ENCODE assay signal across 21 mouse cellular contexts in the genomic region with DNA sequence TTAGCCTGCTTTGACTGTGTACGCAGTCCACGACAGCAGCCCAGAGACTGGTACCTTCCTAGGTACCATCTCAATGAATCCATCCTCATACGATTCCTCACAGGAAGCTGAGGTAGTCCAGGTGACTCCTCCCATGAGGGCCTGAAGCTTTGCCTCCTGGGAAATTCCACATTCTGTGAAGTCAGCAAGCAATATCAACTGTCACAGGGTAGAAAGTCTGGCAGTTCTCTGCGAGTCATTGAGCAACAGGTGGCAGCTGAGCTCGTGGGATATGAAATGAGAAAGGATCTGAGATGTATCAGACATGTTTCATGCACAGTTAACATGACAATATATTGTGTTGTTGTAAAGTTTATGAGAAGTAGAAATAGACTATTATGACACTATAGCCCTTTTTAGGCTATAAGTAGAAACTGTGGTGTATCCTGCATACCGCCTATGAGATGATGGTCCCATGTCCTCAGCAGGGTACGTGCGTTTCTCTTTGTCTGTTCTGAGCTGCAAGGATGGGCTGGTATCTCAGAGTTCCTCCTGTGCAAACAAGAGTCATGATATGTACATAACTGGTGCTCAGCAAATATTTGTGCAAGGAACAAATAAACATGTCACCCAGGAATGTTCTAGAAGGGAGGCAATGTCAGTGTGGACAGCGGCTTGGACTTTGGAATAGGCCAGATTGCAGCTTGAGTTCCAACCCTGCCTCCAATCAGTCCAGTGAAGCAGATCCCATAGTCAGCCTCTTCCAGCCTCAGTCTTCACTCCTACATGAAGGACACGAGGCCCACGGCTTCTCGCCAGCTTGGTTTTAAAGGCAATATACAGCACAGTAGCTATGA. TPM values are rescaled to one million over a fixed set of nuclear protein-coding genes. Genes with fewer than 3 reads are reported as not detected.
DNase-seq lines count a peak whose midpoint lies in the region; ATAC-seq and TF ChIP-seq lines count a peak whose summit lies in the region.
"Had no signal": no experiment of that assay in that cellular context is flagged by ENCODE, and none has a peak within 500 bp of the region (broad histone marks: within the 10 kb centered on the region; RNA-seq: fewer than 3 reads in every experiment).

No protein-coding gene starts in this region.

- no peak overlapping the region for H3K4me2 ChIP-seq in liver, postnatal 0 days (ENCODE audit: low read depth, low read length)
- H3K4me2 ChIP-seq: embryonic facial prominence, embryonic 15.5 days; heart, embryonic 13.5 days; midbrain, embryonic 12.5 days had no signal

- H3K27me3 ChIP-seq in megakaryocyte, embryonic 14.5 days (replicated peaks), result peaks cover 15% of the 10 kb centered on the region
- no peaks in the 10 kb centered on the region for H3K27me3 ChIP-seq in liver, postnatal 0 days (ENCODE audit: insufficient read depth, low read length)
- H3K27me3 ChIP-seq: embryonic facial prominence, embryonic 15.5 days; heart, embryonic 13.5 days; midbrain, embryonic 12.5 days had no signal

- H3K36me3 ChIP-seq in megakaryocyte, embryonic 14.5 days (replicated peaks; ENCODE audit: low read length), result no peaks in the 10 kb centered on the region
- H3K36me3 ChIP-seq in liver, postnatal 0 days (replicated peaks; ENCODE audit: insufficient read depth, low read length), result no peaks in the 10 kb centered on the region
- H3K36me3 ChIP-seq: embryonic facial prominence, embryonic 15.5 days; forebrain, embryonic 10.5 days; heart, embryonic 13.5 days; midbrain, embryonic 12.5 days had no signal

- peak; percentile 21 for DNase-seq in kidney, adult 11 months
- no peak for DNase-seq in kidney, adult 18-20 months
- DNase-seq in liver, postnatal 0 days, result peak; percentile 52
- DNase-seq in neural tube, embryonic 10.5 days (ENCODE audit: extremely low spot score, low spot score), result no peak
- no peak for DNase-seq in B cell, adult 2 months
- DNase-seq in right cerebral cortex, postnatal 14 days, result no peak
- DNase-seq: cerebellum, adult 9-11 months; heart, adult 11 months; heart, postnatal 4 days; lung, postnatal 4 days; retina, postnatal 1 day; thymus, postnatal 25 days had no signal

- WGBS in liver, postnatal 0 days (ENCODE audit: insufficient replicate concordance), result 64% methylated on average over 12 of the region's 12 CpGs

- no peak for TF ChIP-seq CTCF in liver, postnatal 0 days (IDR thresholded peaks at IDR 0.05; ENCODE audit: low read depth)

- no peaks in the 10 kb centered on the region for H3K4me1 ChIP-seq in megakaryocyte, embryonic 14.5 days
- peaks cover 14% of the 10 kb centered on the region for H3K4me1 ChIP-seq in liver, postnatal 0 days (ENCODE audit: insufficient read depth)

- H3K27ac ChIP-seq in liver, postnatal 0 days (ENCODE audit: low read depth), result peak overlapping the region; percentile 77
- H3K27ac ChIP-seq: embryonic facial prominence, embryonic 15.5 days; forebrain, embryonic 10.5 days; heart, embryonic 13.5 days; midbrain, embryonic 12.5 days had no signal

- ATAC-seq in megakaryocyte, adult 5-6 weeks (ENCODE audit: poor library complexity, severe bottlenecking), result no peak
- ATAC-seq in liver, postnatal 0 days, result peak; percentile 91
- ATAC-seq: hindbrain, embryonic 16.5 days had no signal

- H3K4me3 ChIP-seq in megakaryocyte, embryonic 14.5 days (replicated peaks), result peak overlapping the region; percentile 14
- H3K4me3 ChIP-seq in liver, postnatal 0 days (ENCODE audit: low read depth, low read length), result no peak overlapping the region
- H3K4me3 ChIP-seq: embryonic facial prominence, embryonic 15.5 days; forebrain, embryonic 10.5 days; heart, embryonic 13.5 days; midbrain, embryonic 12.5 days had no signal

- peak overlapping the region; percentile 26; the same call in 1 of the 2 replicates for H3K9ac ChIP-seq in liver, postnatal 0 days (replicated peaks)
- H3K9ac ChIP-seq: embryonic facial prominence, embryonic 15.5 days; heart, embryonic 13.5 days; midbrain, embryonic 12.5 days had no signal

- no peaks in the 10 kb centered on the region for H3K9me3 ChIP-seq in megakaryocyte, embryonic 14.5 days
- no peaks in the 10 kb centered on the region for H3K9me3 ChIP-seq in liver, postnatal 0 days (ENCODE audit: low read length)
- H3K9me3 ChIP-seq: embryonic facial prominence, embryonic 15.5 days; forebrain, embryonic 10.5 days; heart, embryonic 13.5 days; midbrain, embryonic 12.5 days had no signal

- peak; percentile 61 for TF ChIP-seq EP300 in liver, postnatal 0 days (IDR thresholded peaks at IDR 0.05; ENCODE audit: low read depth)

RNA-seq across cellular contexts. Expression of a gene that starts 7.5 kb away (rescaled TPM):
- not detected in 2 replicates for polyA plus RNA-seq in megakaryocyte, embryonic 14.5 days (2012; ENCODE audit: insufficient read depth, low replicate concordance)
- not detected in 2 replicates for total RNA-seq in megakaryocyte, adult 5-6 weeks (2015)
- not detected in 2 replicates for total RNA-seq in megakaryocyte, adult 5-6 weeks (2017)
- 8.5 and 11.2 TPM in 2 replicates for polyA plus RNA-seq in liver, postnatal 0 days (2015; fragmentation: Nextera tagmentation; extraction: Ambion mirVana)
- total RNA-seq: MEL; neutrophil, adult 5-6 weeks had no signal

Comparison
In these comparisons a context has a peak if more than half of its experiments do, and no peak if none do; other contexts are left out.
1. DNase-seq: peak in kidney, adult 11 months (single experiment) and liver, postnatal 0 days (single experiment); none in kidney, adult 18-20 months (single experiment), neural tube, embryonic 10.5 days (single experiment), B cell, adult 2 months (0 of 2) and right cerebral cortex, postnatal 14 days (single experiment).